Mouse (Mus musculus) monocyte, adult 5-6 weeks (primary cell): ENCODE results near the gene 1700018F24Rik. TPM values are rescaled to one million over a fixed set of nuclear protein-coding genes. Genes with fewer than 3 reads are reported as not detected.
A peak's percentile ranks its signal among the peaks of the same experiment; 100 is the strongest.
"Not testable (repeated sequence)": the region's sequence is repeated elsewhere in the genome, so short reads cannot be mapped to it uniquely, and the experiment has no call there.

Source experiments
- ATAC-seq: fragments of 153-309, 156-312 bp; replicated peaks from 2 replicates; pipeline ENCODE4 v1.8.0; 2017; ENCODE audit warnings: mild to moderate bottlenecking; ENCODE audit not compliant: low TSS enrichment, insufficient number of reproducible peaks, severe bottlenecking, poor library complexity, low FRiP score
- total RNA-seq: library from RNA; stranded (forward); fragments of 200-1000, 200-491, 200-594 nt; gene quantifications from 3 replicates; pipeline ENCODE4 v1.2.3, GENCODE M21; 2017

The 1700018F24Rik gene
- not detected in 3 replicates for total RNA-seq

DNA sequence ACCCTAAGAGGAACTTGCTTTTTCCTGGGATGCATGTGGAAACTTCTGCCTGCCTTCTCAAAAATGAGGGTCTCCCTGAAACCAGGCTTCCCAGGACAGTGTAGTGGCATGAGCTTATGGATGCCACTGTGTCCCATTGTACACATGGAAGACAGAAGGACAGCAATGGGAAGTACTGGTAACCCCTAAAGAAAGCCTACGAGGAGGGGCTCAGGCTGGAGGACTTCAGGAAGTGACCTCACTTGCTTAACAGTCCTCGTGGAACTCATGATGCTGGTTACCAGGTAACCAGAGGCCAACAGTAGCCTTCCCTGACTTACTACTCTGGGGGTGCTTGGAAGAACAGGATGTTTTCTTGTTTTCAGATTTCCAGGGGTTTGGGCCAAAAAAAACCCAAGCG is at the start of gene 1700018F24Rik:
Gene 1700018F24Rik (plus strand): TSS at position 301 of the 400 bp plus-strand sequence.
- ATAC-seq: not testable (repeated sequence)

DNA sequence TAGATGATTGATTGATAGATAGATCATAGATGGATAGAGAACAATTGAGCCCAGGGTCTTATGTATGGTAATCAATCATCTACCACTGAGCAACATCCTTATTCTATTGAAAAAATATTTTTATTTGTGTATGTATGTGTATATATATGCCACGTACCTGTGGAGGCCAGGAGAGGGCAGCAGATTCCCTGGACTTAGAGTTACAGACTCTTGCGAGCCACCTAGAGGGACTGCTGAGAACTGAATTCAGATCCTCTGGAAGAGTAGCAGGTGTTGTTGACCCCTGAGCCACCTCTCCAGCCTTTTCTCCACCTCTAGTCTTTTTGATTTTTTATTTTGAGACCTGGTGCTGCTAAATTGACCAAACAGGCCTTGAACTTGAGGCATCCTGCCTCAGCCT is 44.3 kb upstream of the 1700018F24Rik start:
- no peak for ATAC-seq

DNA sequence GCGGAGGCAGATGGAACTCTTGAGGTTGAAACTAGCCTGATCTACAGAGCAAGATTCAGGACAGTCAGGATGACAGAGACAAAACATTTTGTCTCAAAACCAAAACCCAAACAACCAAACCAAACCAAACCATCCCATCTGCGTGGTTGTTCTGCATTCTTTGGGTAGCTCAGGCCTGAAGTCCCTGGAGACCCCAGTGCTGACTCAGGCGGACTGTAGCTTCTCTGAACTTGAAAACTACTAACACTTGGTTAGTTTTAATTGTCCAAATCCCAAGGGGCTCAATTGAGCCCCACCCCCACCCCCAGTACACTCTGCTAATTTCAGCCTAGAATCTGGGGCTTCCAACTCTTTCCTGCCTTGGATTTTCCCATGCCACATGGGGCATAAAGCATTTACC is 39.4 kb upstream of the 1700018F24Rik start:
- no peak for ATAC-seq

DNA sequence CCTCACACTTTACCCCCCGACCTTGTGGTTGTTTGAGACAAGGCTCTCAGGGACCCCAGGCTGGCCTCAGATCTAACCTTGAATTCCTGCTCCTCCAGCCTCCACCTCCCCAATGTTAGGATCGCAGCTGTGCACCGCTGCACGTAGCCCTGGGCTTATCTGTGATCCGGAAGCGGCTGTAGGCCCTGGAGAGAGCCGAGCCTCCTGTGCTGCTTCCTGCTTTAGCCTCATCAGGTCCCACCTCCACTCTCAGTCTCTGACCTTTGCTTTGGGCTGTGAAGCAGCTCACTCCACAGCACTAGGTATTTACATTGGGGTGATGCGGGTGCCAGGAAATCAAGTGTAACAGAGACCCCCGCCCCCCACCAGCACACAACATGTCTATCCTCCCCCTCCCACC is 38.3 kb upstream of the 1700018F24Rik start:
- no peak for ATAC-seq

DNA sequence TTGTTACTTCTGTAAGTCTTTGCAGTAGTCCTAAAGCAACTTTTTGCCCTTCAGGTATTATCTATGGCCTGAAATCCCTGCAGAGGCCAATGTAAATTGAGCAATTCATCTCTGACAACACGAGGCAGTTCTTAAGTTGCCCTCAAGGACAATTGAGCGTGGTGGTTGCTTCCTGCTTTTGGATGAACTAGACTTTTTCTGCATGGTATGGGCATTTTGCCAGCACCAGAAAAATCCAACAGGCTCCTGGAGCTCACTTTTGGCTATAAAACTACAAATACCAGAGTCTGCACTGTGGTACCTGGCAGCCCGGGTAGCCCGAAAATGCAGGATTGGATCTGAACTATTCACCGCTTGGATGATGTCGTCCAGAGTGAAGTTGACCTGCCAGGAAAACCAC is 37.2 kb upstream of the 1700018F24Rik start:
- ATAC-seq: no peak

DNA sequence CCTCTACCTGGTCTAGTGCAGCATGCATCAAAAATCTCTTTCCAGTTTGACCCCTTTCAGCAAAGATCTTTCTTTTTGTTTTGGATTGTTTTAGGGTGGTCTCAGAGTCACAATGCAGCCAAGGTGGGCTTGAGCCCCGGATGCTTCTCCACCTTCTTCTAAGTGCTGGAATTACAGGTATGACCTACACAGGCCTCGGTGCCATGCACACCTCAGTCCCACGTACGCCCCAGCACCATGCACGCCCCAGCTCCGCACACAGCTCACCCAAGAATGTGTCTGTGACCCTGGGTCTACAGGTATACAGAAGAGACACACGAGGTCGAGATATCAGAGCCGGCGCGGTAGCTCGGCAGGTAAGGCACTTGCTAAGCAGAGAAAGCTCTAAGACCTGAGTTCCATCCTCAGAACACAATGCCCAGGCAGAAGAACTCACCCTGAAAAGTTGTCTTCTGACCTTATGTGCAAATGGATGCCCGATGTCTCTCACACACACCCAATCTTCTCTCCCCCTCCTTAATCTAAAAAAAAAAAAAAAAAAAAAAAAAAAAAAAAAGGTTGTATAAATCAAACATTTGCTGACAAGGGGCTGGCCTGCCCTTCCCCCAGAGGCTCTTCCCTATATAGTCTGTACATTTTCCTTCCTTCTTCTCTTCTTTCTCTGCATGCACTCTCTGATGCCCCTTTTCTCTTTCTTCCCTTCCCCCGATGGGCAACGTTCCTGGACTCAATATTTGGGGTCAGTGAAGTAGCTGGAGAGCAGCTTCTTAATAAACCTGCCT is 33.7 kb upstream of the 1700018F24Rik start:
- no peak for ATAC-seq

DNA sequence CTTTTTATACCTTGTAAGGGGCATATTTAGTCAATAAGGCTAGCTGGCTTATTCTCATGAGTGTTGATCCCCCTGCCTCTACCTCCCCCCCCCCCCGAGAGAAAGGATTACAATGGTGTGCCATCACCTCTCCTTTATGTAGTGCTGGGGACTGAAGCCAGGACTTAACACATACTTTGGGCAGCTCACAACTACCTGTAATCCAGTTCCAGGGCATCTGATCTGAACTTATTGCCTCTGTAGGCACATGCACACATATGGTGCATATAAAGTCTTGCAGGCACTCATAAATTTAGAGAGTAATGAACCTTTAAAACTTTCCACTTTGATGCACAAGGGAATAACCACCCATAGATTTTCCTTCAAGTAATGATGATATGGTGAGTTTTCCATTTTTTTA is 28.5 kb upstream of the 1700018F24Rik start:
- no peak for ATAC-seq

DNA sequence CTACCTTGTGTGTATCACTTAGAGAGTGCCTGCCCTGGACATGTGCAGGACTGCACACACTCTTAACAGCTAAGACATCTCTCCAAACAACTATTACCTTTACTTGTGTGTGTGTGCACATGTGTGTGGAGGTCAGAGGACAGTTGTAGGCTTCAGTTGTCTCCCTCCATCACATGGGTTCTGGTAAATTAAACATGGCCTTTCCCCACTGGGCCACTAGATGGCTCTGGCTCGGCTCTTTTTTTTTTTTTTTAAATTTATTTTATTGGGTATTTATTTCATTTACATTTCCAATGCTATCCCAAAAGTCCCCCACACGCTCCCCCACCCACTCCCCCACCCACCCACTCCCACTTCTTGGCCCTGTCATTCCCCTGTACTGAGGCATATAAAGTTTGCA is 26.0 kb upstream of the 1700018F24Rik start:
- ATAC-seq: not testable (repeated sequence)

DNA sequence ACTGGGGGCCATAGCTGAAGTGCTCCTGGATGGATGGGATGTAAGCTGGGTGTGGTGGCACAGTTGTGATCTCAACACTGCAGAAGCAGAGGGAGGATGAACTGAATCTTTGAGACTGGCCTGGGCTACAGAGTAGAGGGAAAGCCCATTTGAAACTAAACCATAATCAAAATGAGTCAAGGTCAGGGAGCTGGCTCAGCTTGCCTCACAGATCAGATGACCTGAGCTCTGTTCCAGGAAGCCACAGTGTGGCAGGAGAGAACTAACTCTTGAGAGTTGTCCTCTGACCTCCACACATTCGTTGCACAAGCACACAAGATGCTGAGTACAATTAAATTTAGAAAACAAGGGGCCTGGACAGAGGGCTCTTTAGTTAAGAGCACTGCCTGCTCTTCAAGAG is 22.5 kb upstream of the 1700018F24Rik start:
- ATAC-seq: not testable (repeated sequence)

DNA sequence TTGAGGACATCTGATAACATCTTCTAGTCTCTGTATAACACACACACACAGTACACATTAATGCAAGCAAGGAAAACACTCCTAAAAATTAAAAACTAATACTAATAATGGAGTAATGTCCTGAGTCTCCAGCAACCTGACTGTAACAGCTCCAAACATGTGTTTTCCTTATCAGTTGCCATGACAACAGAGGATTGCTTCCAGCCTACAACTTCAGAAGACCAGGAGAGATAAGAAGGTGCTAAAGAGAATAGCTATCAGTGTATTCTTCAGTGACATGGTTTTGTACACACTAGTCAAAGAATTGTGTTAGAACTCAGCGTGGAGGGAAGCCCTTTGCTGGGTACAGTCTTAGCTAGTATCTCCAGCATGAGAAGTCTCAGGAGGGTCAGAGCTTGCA is 22.1 kb upstream of the 1700018F24Rik start:
- not testable (repeated sequence) for ATAC-seq

DNA sequence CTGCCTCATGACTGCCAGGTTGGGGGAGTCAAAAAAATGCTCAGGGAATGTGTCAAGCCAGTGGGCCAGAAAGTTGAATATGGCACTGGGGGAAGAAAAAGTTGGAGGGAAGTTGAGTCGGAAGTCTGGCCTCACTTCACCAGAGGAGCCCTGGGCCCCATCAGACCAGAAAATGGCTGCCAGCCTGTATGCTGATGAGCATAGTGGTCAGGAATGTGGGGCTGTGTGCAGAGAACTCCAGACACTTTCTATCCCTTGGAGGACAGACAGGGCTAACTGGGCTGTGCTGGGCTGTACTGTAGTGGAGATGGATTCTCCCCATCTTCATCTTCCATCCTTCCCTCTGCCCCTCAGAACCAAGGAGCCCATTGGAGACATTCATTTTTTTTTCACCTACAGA is 12.3 kb upstream of the 1700018F24Rik start:
- ATAC-seq: not testable (repeated sequence)

DNA sequence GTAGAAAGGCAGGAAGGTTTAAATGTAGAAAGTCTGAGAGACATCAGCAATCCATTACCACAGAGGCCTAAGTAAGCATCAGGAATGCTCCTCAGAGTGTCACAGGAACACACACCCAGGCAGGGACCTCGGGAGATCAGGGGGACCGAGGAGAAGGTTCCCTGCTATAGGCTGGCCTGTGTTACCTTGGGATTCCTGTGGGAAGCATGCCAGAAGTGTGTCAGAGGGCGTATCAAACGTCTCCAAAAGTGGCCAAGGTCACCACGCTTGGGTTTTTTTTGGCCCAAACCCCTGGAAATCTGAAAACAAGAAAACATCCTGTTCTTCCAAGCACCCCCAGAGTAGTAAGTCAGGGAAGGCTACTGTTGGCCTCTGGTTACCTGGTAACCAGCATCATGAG is 10.4 kb upstream of the 1700018F24Rik start, which contains the start of gene Gm4871:
Gene Gm4871 (minus strand): TSS at position 364 of the 400 bp plus-strand sequence.
- not testable (repeated sequence) for ATAC-seq

DNA sequence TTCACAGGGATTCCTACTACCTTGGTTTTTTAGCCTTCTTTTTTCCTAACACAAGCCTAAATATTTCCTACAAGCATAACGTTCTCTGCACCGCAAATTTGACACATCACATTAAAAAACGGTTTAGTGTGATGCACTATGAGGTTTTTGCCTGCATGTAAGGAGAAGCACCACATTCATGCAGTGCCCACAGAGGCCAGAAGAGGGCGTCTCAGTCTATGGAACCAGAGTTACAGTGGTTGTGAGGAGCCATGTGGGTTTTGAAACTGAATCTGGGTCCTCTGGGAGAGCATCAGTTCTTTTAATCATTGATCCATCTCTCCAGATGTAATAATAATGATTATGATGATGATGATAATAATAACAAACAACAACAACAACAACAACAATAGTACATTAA is 1.2 kb upstream of the 1700018F24Rik start:
- no peak for ATAC-seq

DNA sequence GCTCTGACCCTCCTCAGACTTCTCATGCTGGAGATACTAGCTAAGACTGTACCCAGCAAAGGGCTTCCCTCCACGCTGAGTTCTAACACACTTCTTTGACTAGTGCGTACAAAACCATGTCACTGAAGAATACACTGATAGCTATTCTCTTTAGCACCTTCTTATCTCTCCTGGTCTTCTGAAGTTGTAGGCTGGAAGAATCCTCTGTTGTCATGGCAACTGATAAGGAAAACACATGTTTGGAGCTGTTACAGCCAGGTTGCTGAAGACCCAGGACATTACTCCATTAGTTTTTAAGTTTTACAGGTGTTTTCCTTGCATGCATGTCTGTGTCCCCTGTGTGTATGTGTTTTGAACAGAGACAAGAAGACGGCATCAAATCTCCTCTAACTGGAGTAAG is 11.4 kb downstream of the 1700018F24Rik start:
- ATAC-seq: not testable (repeated sequence)

DNA sequence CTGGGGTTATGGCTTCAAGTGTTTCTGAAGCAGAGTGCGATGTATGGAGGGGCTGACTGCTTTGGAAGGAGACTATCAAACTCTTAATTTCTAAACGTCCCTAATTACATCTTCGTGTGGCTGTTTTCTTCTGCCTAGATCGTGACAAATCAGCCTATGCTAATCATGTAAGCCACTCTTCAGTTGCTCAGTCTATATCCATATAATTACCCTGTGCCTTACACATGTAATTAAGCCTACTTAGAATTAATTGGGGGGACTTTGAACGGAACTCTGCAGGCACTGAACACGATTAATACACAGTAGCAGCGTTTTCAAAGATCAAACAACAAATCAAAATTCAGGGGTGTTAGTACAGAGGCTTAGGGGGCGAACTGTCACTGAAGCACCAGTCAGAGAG is 15.1 kb downstream of the 1700018F24Rik start:
- no peak for ATAC-seq

DNA sequence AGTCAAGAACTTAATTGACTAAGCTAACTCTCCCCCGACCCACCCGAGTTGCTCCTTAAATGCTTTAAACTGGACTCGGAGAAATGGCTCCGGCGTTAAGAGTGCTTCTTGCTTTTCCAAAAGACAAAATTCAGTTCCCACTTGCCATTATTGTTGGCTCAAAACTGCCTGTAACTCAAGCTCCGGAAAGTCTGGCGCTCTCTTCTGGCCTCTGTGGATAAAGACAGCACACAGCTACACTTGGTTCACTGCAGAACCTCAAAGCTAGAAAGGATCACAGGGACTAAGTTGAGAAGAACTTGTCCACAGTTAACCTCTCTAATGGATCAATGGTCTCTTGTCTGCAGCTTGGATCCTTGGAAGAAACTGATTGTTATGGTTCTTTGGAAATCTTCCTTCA is 15.9 kb downstream of the 1700018F24Rik start:
- no peak for ATAC-seq

DNA sequence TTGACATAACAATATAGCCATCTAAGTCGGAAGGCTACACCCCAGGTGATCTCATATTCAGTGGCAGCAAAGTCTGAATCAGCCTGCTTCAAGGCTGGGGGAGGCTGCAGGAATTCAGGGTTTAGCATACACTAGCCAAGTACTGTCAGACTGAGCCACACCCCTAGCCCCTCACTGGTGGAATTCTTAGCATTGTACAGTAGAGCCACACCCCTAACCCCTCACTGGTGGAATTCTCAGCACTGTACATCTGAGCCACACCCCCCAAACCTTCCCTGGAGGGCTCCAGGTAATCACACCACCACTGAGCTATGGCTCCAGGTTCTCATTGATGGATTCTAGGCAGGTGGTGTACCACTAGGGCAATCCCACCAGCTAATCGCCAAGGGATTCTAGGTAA is 16.7 kb downstream of the 1700018F24Rik start:
- no peak for ATAC-seq

DNA sequence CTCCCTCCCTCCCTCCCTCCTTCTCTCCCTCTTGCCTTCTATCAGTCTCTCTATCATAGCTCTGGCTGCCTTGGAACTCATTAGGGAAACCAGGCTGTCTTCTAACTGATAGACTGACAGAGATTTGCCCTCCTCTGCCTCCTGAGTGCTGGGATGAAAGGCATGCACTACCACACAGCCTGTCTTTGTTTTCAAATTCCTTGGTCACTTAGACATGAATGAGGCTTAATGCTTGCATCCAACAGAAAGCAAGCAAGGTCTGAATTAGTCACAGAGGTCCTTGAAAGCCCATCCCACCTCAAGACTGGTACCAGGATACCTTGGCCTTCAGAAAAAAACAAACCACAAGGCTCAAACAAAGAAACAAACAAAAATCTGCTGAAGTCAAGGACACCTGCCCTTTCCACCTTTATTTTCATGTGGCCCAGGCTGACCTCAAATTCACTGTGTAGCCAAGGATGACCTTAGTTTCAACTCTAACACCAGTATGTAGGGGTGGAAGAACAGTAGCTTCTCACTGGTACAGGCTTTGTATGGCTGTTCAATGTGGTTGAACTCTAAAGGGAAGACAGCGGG is 22.1 kb downstream of the 1700018F24Rik start:
- no peak for ATAC-seq

DNA sequence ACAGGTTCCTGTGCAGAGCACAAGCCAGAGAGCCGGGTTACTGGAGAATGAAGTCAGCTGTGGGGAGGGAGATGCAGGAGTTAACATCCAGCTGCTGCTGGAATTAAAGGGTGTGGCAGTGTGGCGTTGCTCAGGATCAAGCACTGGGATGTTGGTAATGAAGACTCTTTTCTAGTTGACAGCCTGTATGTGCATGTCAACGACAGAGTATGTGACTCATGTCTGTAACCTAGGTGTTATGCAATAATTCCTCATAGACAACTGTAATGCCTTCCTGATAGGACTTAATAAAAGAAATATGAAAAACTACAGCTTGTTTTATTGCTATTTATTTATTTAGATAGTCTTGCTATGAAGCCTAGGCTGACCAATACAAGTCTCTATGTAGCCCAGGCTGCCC is 26.1 kb downstream of the 1700018F24Rik start:
- no peak for ATAC-seq

DNA sequence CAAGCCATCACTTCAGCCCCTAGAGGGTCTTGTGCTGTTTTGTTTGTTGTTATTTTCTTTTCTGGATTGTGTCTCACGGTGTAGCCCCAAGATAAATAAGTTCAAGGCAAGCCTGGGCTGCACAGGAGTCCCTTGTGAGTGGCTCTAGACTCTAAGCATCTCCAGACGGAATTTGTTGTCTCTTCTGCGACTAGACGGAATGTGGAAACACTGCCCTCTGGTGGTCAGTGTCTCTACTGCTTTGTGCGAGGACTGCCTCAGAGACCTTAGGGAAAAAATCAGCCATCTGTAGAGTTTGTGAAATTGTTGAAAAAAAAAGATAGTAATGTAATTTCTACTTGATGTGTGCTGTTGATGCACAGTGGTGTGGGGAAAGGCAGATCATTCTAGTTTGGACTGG is 26.9 kb downstream of the 1700018F24Rik start:
- ATAC-seq: peak; percentile 75; the same call in 1 of the 2 replicates
